Mouse (Mus musculus): ENCODE results near the gene Cpxm2. TPM values are rescaled to one million over a fixed set of nuclear protein-coding genes. Genes with fewer than 3 reads are reported as not detected.

Gene Cpxm2
- polyA plus RNA-seq, 1 experiment from 2014 or later: 3.9 TPM

DNA sequence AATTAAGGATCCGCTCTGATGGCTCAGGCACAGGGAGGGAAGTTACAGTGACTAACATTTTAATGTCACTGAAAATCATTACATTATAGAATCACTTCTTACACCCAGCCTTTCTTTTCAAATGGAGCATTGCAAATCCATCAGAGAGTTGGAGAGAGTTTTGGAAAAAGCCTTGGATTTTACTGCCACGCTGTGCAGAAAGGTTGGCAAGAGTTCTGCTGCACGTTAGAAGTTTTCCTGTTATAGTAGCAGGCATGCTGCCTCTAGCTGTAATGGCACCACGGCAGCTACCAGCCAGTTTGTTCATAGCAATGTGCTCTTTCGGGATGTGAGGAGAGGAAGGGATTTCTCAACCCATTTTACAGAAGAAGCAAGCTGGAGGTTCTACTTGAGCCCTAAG lies 20.2 kb upstream of the Cpxm2 start:
- no peaks in the 10 kb centered on the region for H3K4me1 ChIP-seq
- 87% methylated on average over 5 of the region's 5 CpGs for WGBS
- no peaks in the 10 kb centered on the region for H3K27me3 ChIP-seq
- H3K4me2 ChIP-seq: no peak overlapping the region
- H3K4me3 ChIP-seq (replicated peaks): no peak overlapping the region
- no peak overlapping the region for H3K27ac ChIP-seq
- H3K36me3 ChIP-seq: no peaks in the 10 kb centered on the region
- H3K9me3 ChIP-seq (replicated peaks): no peaks in the 10 kb centered on the region
- H3K9ac ChIP-seq: no peak overlapping the region
- no peak for ATAC-seq (replicated peaks; ENCODE audit: low FRiP score)

DNA sequence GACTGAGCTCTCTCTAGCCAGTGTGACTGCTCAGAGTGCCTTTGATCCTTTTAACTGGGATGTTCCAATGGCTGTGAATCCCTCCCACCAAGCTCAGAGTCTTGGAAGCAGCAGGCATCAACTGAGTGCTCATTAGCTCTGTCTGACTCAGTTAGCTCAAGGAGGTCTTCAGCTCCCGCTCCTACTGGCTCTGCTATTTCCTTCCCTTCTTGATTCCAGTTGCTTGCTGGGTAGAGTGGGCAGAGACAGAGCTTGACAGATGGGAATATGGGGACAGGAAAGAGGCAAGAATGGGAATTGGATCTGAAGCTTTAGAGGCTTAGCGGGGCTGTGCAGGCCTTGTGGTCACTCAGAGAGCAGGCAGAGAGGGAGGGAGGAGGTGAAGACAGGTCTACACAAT lies 19.8 kb upstream of the Cpxm2 start:
- WGBS: 77% methylated on average over 2 of the region's 2 CpGs
- no peak for ATAC-seq (replicated peaks; ENCODE audit: low FRiP score)
- Histone ChIP-seq H3K4me3 (replicated peaks) (no peak overlapping the region), H3K4me2 (no peak overlapping the region), H3K4me1 (no peaks in the 10 kb centered on the region), H3K9me3 (replicated peaks) (no peaks in the 10 kb centered on the region), H3K9ac (no peak overlapping the region), H3K27ac (no peak overlapping the region), H3K36me3 (no peaks in the 10 kb centered on the region), H3K27me3 (no peaks in the 10 kb centered on the region)

DNA sequence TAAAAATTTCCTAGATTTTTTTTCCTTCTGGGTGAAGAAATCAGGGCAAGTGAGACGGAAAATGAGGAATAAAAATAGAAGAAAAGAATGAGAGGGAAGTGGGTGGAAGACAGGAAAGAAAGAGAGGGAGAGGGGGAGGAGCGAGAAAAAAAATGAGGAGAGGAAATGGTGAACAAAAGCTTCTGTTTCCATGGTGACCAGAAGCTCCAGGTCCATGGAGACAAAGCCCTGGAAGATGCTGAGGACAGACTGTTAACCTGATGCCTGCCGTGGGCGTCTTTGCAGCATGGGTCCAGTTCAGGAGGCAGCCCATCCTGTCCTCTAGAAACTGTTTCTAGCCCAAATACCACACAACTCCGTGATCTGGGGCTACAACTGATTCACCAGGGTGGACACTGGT lies 17.7 kb upstream of the Cpxm2 start:
- no peak for ATAC-seq (replicated peaks; ENCODE audit: low FRiP score)
- Histone ChIP-seq H3K36me3 (no peaks in the 10 kb centered on the region), H3K9ac (no peak overlapping the region), H3K4me1 (no peaks in the 10 kb centered on the region), H3K4me2 (no peak overlapping the region), H3K9me3 (replicated peaks) (no peaks in the 10 kb centered on the region), H3K27ac (no peak overlapping the region), H3K4me3 (replicated peaks) (no peak overlapping the region), H3K27me3 (no peaks in the 10 kb centered on the region)
- WGBS: 75% methylated on average over 5 of the region's 5 CpGs

DNA sequence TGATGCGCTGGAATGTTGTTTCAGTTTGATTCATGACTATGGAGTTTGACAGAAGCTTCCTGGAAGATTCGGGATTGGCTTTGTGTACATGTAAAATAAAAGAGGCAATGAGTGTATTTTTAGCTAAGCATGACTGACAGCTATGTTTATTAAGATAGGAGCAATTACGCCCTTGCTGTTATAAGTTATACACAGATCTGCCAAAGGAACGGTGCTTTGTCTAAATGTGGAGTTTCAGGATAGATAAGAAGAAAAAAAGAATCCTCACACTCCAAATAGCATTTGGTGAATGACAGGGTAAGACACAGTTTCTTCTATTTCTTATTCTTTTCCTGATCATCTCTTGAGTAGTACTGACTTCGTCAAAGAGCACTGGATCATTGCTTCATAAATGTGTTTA lies 17.2 kb upstream of the Cpxm2 start:
- WGBS: 66% methylated on average over 5 of the region's 5 CpGs
- no peak for ATAC-seq (replicated peaks; ENCODE audit: low FRiP score)
- no peaks in the 10 kb centered on the region for H3K9me3 ChIP-seq (replicated peaks)
- H3K4me1 ChIP-seq: no peaks in the 10 kb centered on the region
- no peaks in the 10 kb centered on the region for H3K27me3 ChIP-seq
- H3K27ac ChIP-seq: no peak overlapping the region
- H3K9ac ChIP-seq: no peak overlapping the region
- H3K4me3 ChIP-seq (replicated peaks): no peak overlapping the region
- H3K4me2 ChIP-seq: no peak overlapping the region
- no peaks in the 10 kb centered on the region for H3K36me3 ChIP-seq

DNA sequence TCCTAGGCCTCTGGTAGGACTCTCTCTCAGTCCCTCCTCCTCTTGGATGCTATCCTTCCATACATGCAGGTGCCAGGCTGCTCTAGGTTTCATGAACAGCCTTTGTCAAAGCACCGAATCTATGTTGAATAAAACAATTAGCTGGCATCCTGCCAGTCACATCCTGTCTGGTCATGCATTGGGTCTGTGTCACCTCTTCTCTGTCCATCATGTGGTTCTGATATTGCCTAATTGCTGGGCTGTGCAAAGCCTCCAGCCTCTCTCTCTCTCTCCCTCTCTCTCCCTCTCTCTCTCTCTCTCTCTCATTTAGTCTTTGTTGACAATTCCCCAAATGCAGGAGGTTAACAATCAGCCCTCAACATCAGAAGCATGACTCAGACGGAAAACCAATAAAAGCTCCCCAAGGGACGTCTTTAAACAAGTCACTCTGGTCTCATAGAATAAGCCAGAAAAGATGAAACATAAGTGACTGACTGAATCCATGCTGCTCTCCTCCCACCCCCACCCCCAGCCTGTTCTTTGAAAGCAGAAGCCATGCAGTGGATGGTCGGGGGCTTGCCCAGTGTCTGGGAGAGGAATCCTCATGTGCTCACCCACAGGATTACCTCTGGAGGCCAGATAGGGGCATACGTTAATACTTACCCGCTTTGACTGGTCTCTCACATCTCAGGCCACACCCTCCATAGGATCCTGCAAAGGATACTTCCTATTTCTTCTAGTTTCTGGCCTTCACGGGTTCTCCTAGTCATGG lies 15.1 kb upstream of the Cpxm2 start:
- Histone ChIP-seq H3K27me3 (no peaks in the 10 kb centered on the region), H3K9me3 (replicated peaks) (no peaks in the 10 kb centered on the region), H3K27ac (no peak overlapping the region), H3K4me3 (replicated peaks) (no peak overlapping the region), H3K4me2 (no peak overlapping the region), H3K4me1 (no peaks in the 10 kb centered on the region), H3K9ac (no peak overlapping the region), H3K36me3 (no peaks in the 10 kb centered on the region)
- ATAC-seq (replicated peaks; ENCODE audit: low FRiP score): no peak
- WGBS: 61% methylated on average over 7 of the region's 7 CpGs

GRCm38 (mm10) chr7:132167239-132167638 lies 12.7 kb upstream of the Cpxm2 start:
- no peak for ATAC-seq (replicated peaks; ENCODE audit: low FRiP score)
- H3K9me3 ChIP-seq (replicated peaks): no peaks in the 10 kb centered on the region
- 72% methylated on average over 4 of the region's 4 CpGs for WGBS
- no peaks in the 10 kb centered on the region for H3K36me3 ChIP-seq
- no peaks in the 10 kb centered on the region for H3K4me1 ChIP-seq
- H3K27ac ChIP-seq: no peak overlapping the region
- H3K9ac ChIP-seq: no peak overlapping the region
- no peak overlapping the region for H3K4me3 ChIP-seq (replicated peaks)
- no peaks in the 10 kb centered on the region for H3K27me3 ChIP-seq
- no peak overlapping the region for H3K4me2 ChIP-seq

- ATAC-seq (replicated peaks; ENCODE audit: low FRiP score): no peak
- Histone ChIP-seq H3K36me3 (no peaks in the 10 kb centered on the region), H3K4me3 (replicated peaks) (no peak overlapping the region), H3K9me3 (replicated peaks) (no peaks in the 10 kb centered on the region), H3K9ac (no peak overlapping the region), H3K27me3 (no peaks in the 10 kb centered on the region), H3K4me2 (no peak overlapping the region), H3K4me1 (no peaks in the 10 kb centered on the region), H3K27ac (no peak overlapping the region)
- 86% methylated on average over 3 of the region's 3 CpGs for WGBS
Measured at GRCm38 (mm10) chr7:132162254-132162653, 7.7 kb upstream of the Cpxm2 start.

GRCm38 (mm10) chr7:132158321-132159025 lies 3.9 kb upstream of the Cpxm2 start:
- Histone ChIP-seq H3K27me3 (peaks cover 25% of the 10 kb centered on the region), H3K36me3 (no peaks in the 10 kb centered on the region), H3K4me1 (peaks cover 11% of the 10 kb centered on the region), H3K9ac (no peak overlapping the region), H3K4me3 (replicated peaks) (no peak overlapping the region), H3K4me2 (no peak overlapping the region), H3K27ac (no peak overlapping the region), H3K9me3 (replicated peaks) (no peaks in the 10 kb centered on the region)
- no peak for ATAC-seq (replicated peaks; ENCODE audit: low FRiP score)
- 87% methylated on average over 9 of the region's 9 CpGs for WGBS

GRCm38 (mm10) chr7:132153725-132154147 lies 803 bp downstream of the Cpxm2 start:
- no peak overlapping the region for H3K9ac ChIP-seq
- H3K4me1 ChIP-seq: peaks cover 11% of the 10 kb centered on the region
- H3K4me3 ChIP-seq (replicated peaks): peak overlapping the region; percentile 47; the same call in 1 of the 2 replicates
- H3K4me2 ChIP-seq: peak overlapping the region; percentile 86; the same call in 1 of the 2 replicates
- ATAC-seq (replicated peaks; ENCODE audit: low FRiP score): no peak
- H3K27ac ChIP-seq: no peak overlapping the region
- H3K9me3 ChIP-seq (replicated peaks): no peaks in the 10 kb centered on the region
- WGBS: 47% methylated on average over 6 of the region's 6 CpGs
- H3K27me3 ChIP-seq: peaks cover 37% of the 10 kb centered on the region
- no peaks in the 10 kb centered on the region for H3K36me3 ChIP-seq

DNA sequence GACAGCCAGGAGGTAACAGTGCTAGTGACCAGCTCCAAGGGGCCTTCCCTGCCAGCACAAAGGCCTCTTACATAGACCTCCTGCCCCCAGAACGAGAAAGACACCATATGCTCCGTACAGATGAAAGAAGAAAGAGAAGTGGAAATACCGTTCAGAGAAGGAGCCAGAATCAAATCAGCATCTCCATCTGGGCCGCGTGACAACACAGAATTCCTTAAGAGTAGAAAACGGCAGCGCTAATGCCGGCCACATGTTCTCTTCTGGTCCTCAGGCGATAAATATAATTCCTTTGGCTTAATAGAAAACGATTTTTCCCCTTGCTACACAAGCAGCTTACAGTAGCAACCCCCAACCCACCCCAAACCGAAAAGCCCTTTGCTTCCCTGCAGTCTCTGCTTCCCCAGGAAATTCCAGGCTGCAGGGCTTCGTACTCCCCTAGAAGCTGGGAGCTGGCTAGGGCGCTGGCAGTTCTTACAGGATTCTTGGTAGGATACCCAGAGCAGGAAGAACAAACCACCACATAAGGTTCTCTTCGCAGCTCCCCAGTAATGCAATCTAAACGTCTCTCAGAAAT lies 9.2 kb downstream of the Cpxm2 start:
- ATAC-seq (replicated peaks; ENCODE audit: low FRiP score): no peak
- 76% methylated on average over 15 of the region's 15 CpGs for WGBS
- Histone ChIP-seq H3K4me3 (replicated peaks) (no peak overlapping the region), H3K9me3 (replicated peaks) (no peaks in the 10 kb centered on the region), H3K27ac (no peak overlapping the region), H3K27me3 (no peaks in the 10 kb centered on the region), H3K9ac (no peak overlapping the region), H3K4me2 (no peak overlapping the region), H3K4me1 (no peaks in the 10 kb centered on the region), H3K36me3 (no peaks in the 10 kb centered on the region)

DNA sequence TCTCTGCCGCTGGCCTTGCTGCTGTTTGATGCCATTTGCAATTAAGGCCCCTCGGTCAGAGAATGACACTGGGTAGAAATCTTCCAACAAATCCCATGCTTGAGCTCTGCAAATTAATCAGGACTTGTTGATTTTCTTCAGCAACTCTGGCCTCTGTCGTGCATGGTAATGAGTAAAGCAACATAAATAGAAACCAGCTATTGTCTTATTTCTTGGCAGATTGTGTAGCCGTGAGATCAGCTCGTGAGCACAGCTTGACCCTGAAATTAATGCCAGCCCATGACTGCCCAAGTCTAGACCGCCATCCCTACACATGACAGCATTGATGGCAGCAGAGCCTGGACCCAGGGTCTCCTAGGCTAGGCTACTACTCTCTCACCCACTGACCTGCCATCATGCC lies 25.9 kb downstream of the Cpxm2 start:
- WGBS: 88% methylated on average over 6 of the region's 6 CpGs

DNA sequence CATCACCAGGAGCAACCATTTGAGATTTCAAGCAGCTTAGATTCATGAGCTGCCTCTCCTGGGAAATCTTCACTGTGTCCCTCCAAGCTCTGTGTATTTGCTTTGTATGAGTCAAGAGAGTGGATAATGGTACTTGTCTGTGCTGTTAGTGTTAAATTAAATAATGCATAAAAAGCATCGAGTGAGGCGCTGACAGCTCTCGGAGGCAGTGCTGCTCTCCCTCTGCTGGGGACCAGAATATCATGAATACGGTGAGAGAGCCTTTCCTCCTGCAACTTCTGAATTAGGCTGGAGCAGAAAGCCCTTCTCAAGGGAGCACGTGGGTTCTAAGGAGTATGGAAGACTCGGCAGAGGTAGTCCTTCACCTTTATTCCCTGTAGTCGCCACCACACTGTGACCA lies 29.6 kb downstream of the Cpxm2 start:
- no peaks in the 10 kb centered on the region for H3K4me1 ChIP-seq
- ATAC-seq (replicated peaks; ENCODE audit: low FRiP score): no peak
- H3K4me3 ChIP-seq (replicated peaks): no peak overlapping the region
- H3K4me2 ChIP-seq: no peak overlapping the region
- 73% methylated on average over 7 of the region's 7 CpGs for WGBS
- H3K36me3 ChIP-seq: no peaks in the 10 kb centered on the region
- H3K27ac ChIP-seq: no peak overlapping the region
- H3K27me3 ChIP-seq: no peaks in the 10 kb centered on the region
- H3K9me3 ChIP-seq (replicated peaks): no peaks in the 10 kb centered on the region
- no peak overlapping the region for H3K9ac ChIP-seq

More for the DNA sequence above, 25.9 kb downstream of the Cpxm2 start:
- H3K27me3 ChIP-seq: no peaks in the 10 kb centered on the region
- no peaks in the 10 kb centered on the region for H3K4me1 ChIP-seq
- no peak overlapping the region for H3K27ac ChIP-seq
- H3K9ac ChIP-seq: no peak overlapping the region
- ATAC-seq (replicated peaks; ENCODE audit: low FRiP score): no peak
- no peaks in the 10 kb centered on the region for H3K36me3 ChIP-seq
- H3K9me3 ChIP-seq (replicated peaks): no peaks in the 10 kb centered on the region; the same call in 1 of the 2 replicates
- no peak overlapping the region for H3K4me2 ChIP-seq
- no peak overlapping the region for H3K4me3 ChIP-seq (replicated peaks)
